Mouse (Mus musculus): ENCODE data around the gene Gpr3. TPM values are rescaled to one million over a fixed set of nuclear protein-coding genes. Genes with fewer than 3 reads are reported as not detected.

Gene Gpr3
- total RNA-seq, 2 experiments from 2014 or later, result 0.16 TPM; not detected in 1

- intact Hi-C loops (cut with DNase I), result loop anchor here (2.0 kb wide), 1 partner anchor 43 kb away; no protein-coding TSS in a partner anchor
- no peak for DNase-seq
These were observed 36.2 kb downstream of the Gpr3 start for GRCm38 (mm10) chr4:133175998-133176760.

GRCm38 (mm10) chr4:133175274-133175673, 37.1 kb downstream of the Gpr3 start:
- DNase-seq, result no peak
- intact Hi-C loops (cut with DNase I), result loop anchor here (2.0 kb wide), 1 partner anchor 42 kb away; no protein-coding TSS in a partner anchor

GRCm38 (mm10) chr4:133174361-133174760, 38.0 kb downstream of the Gpr3 start:
- intact Hi-C loops (cut with DNase I), result loop anchor here (2.0 kb wide), 1 partner anchor 42 kb away; no protein-coding TSS in a partner anchor

GRCm38 (mm10) chr4:133172451-133172850, 39.9 kb downstream of the Gpr3 start:
- DNase-seq, result no peak
- intact Hi-C loops (cut with DNase I), result no loop called here

More at GRCm38 (mm10) chr4:133174361-133174760, 38.0 kb downstream of the Gpr3 start:
- no peak for DNase-seq

GRCm38 (mm10) chr4:133170616-133171015, 41.7 kb downstream of the Gpr3 start:
- DNase-seq, result no peak
- intact Hi-C loops (cut with DNase I), result no loop called here

GRCm38 (mm10) chr4:133170056-133170524, 42.2 kb downstream of the Gpr3 start:
- intact Hi-C loops (cut with DNase I), result no loop called here
- DNase-seq, result no peak

GRCm38 (mm10) chr4:133169237-133170055, 42.9 kb downstream of the Gpr3 start:
- intact Hi-C loops (cut with DNase I), result no loop called here
- DNase-seq, result peak; percentile 55 to 66

- no peak for DNase-seq
- intact Hi-C loops (cut with DNase I), result no loop called here
These were observed 45.6 kb downstream of the Gpr3 start for GRCm38 (mm10) chr4:133166773-133167172.

- intact Hi-C loops (cut with DNase I), result no loop called here
- DNase-seq, result no peak
These were observed 50.1 kb downstream of the Gpr3 start for GRCm38 (mm10) chr4:133162196-133162595.

GRCm38 (mm10) chr4:133160821-133161220, 51.5 kb downstream of the Gpr3 start:
- intact Hi-C loops (cut with DNase I), result no loop called here
- DNase-seq, result no peak

- intact Hi-C loops (cut with DNase I), result no loop called here
These were observed 52.1 kb downstream of the Gpr3 start for GRCm38 (mm10) chr4:133160211-133160610.

GRCm38 (mm10) chr4:133159646-133160045, 52.7 kb downstream of the Gpr3 start:
- intact Hi-C loops (cut with DNase I), result no loop called here
- DNase-seq, result no peak

More at GRCm38 (mm10) chr4:133160211-133160610, 52.1 kb downstream of the Gpr3 start:
- no peak for DNase-seq

Small RNA genes lying within 50 kb of the gene (microRNA-seq; reads per million reads assigned to microRNA genes)
- gene Mir7017 (ENCODE audit: borderline number of aligned reads in 2 of 2), result 0 to 1.3 reads per million in 2 experiments

Other genes with a start within 250 kb of the Gpr3 start
- gene Fgr, start 238.4 kb downstream of the Gpr3 start, total RNA-seq (2021), result under 1 TPM; 0.31 to 0.60 TPM
- gene Ahdc1, start 201.3 kb downstream of the Gpr3 start, total RNA-seq (2021), result 10 to 100 TPM; 41.9 to 50.8 TPM
- gene Wasf2, start 82.0 kb downstream of the Gpr3 start, total RNA-seq (2021), result 10 to 100 TPM; 81.4 to 89.2 TPM
- under 1 TPM in 1 of 2 experiments, not detected in 1; 0.51 TPM for gene Cd164l2, start 405 bp downstream of the Gpr3 start, total RNA-seq (2021)
- gene Map3k6, start 28.3 kb upstream of the Gpr3 start, total RNA-seq (2021), result 10 to 100 TPM; 15.5 to 20.1 TPM
- 1 to 10 TPM in 1 of 2 experiments, under 1 TPM in 1; 0.50 to 1.5 TPM for gene Sytl1, start 50.6 kb upstream of the Gpr3 start, total RNA-seq (2021)
- 10 to 100 TPM; 30.6 to 30.7 TPM for gene Tmem222, start 65.3 kb upstream of the Gpr3 start, total RNA-seq (2021)
- 10 to 100 TPM; 82.0 to 88.2 TPM for gene Wdtc1, start 140.9 kb upstream of the Gpr3 start, total RNA-seq (2021)
- 10 to 100 TPM; 17.6 to 18.8 TPM for gene Slc9a1, start 157.2 kb upstream of the Gpr3 start, total RNA-seq (2021)

Measured in heart, postnatal 36 days (tissue).